In the genomic region with DNA sequence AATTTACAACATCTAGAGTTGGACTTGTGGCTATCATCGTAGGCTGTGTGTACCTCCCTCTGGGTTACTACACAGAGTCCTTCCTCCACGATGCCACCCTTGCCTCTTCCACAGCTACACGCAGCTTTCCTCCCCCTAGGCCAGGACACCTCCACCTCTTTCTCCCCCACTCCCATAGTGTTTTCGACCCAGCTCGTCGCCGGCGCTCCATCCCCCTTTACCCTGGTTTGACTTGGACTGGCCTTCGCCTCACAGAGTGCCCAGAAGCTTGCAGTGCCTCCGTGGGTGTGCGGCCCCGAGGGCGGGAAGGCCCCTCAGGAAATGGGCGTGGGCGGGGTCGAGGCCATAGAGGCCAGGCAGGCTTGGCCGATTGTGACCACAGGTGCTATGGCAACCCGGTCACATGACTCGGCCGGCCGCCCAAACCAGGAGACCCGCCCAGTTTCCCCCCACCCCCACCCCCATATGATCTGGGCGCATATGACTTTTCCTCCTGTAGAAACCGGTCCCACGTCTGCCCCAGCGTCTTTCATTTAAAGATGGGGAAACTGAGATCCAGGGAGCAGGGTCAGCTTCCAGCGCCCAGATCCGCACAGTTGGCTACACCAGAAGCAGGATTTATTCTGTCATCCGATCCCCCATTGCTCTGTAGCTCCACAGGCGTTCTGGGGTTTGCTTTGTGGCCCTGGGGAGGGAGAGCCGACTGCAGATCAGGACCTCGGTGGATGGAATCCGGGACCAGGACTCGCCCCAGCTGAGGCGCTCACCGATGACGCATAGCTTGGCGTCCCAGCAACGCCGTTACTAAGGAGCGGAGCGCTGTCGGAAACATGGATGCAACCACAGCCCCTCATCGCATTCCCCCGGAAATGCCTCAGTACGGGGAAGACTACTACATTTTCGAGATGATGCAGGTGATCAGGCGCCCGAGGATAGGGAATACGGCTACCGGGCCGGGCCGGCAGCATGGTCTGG, we compare ENCODE assay signal across 8 mouse cellular contexts. TPM values are rescaled to one million over a fixed set of nuclear protein-coding genes. Genes with fewer than 3 reads are reported as not detected.
DNase-seq lines count a peak whose midpoint lies in the region; ATAC-seq and TF ChIP-seq lines count a peak whose summit lies in the region.

A gene (minus strand): TSS at position 367 of the 975 bp plus-strand sequence.
A gene (plus strand): TSS at position 804 of the 975 bp plus-strand sequence.

- TF ChIP-seq RAD21 in MEL (IDR thresholded peaks at IDR 0.05; ENCODE audit: low read depth, low read length) = no peak

- H3K36me3 ChIP-seq in MEL (ENCODE audit: control insufficient read depth in 1 of 2, insufficient read depth in 2 of 2, low read length in 2 of 2) = peaks cover 0 to 26% of the 10 kb centered on the region in 2 experiments; a peak in 2 of 4 replicates
- no peaks in the 10 kb centered on the region for H3K36me3 ChIP-seq in hindbrain, embryonic 11.5 days (ENCODE audit: control insufficient read depth, insufficient read depth, low read length)

- H3K27ac ChIP-seq in MEL (ENCODE audit: control insufficient read depth, low read depth, low read length) = peak within 1 kb of the TSS; percentile 75
- no peak within 1 kb of the TSS for H3K27ac ChIP-seq in cerebellum, adult 2 months (ENCODE audit: insufficient read depth, low read length)
- H3K27ac ChIP-seq in hindbrain, embryonic 11.5 days (ENCODE audit: low read depth, low read length) = 0 out of 2 replicates have a peak within 1 kb of the TSS, but pooled peaks have one; percentile 17

- no peaks in the 10 kb centered on the region for H3K27me3 ChIP-seq in MEL (ENCODE audit: control insufficient read depth in 1 of 2, insufficient read depth in 2 of 2, low read length in 2 of 2)
- H3K27me3 ChIP-seq in cerebellum, adult 2 months (ENCODE audit: control insufficient read depth, insufficient read depth, low read length) = no peaks in the 10 kb centered on the region
- no peaks in the 10 kb centered on the region for H3K27me3 ChIP-seq in hindbrain, embryonic 11.5 days (ENCODE audit: control insufficient read depth, insufficient read depth, low read length)

- H3K4me3 ChIP-seq in MEL (ENCODE audit: control insufficient read depth in 1 of 2, insufficient read depth in 1 of 2, low read depth in 2 of 2, low read length in 2 of 2) = peak within 1 kb of the TSS; percentile 63 to 98
- peak within 1 kb of the TSS; percentile 80 for H3K4me3 ChIP-seq in cerebellum, adult 2 months (replicated peaks; ENCODE audit: insufficient read depth, low read depth, low read length)
- H3K4me3 ChIP-seq in hindbrain, embryonic 11.5 days (ENCODE audit: low read depth, low read length) = peak within 1 kb of the TSS; percentile 69

- DNase-seq in MEL (ENCODE audit: low read depth, low spot score) = peak; percentile 77
- peak; percentile 74 to 80 for DNase-seq in cerebellum, adult 2 months
- DNase-seq in frontal cortex, adult 2 months (ENCODE audit: extremely low spot score in 1 of 2, low spot score in 1 of 2) = peak; percentile 57 to 90
- DNase-seq in hindbrain, embryonic 11.5 days (ENCODE audit: low spot score) = peak; percentile 90
- peak; percentile 81 to 84 for DNase-seq in layer of hippocampus, postnatal 14 days (ENCODE audit: low spot score in 2 of 2)
- peak; percentile 92 for DNase-seq in lung, postnatal 10 days
- DNase-seq in ovary, postnatal 36 days (ENCODE audit: low spot score) = peak; percentile 79
- peak; percentile 21 to 29 for DNase-seq in thymus, postnatal 36 days

- ATAC-seq in hindbrain, embryonic 11.5 days (ENCODE audit: low FRiP score) = peak; percentile 82

- H3K9ac ChIP-seq in MEL (ENCODE audit: control insufficient read depth, low read depth, low read length, poor library complexity, severe bottlenecking) = peak within 1 kb of the TSS; percentile 55
- peak within 1 kb of the TSS; percentile 61; the same call in 1 of the 2 replicates for H3K9ac ChIP-seq in hindbrain, embryonic 11.5 days (ENCODE audit: low read depth, low read length)

- no peak for TF ChIP-seq CTCF in MEL (IDR thresholded peaks at IDR 0.05 in 2 of 3, conservative IDR thresholded peaks at IDR 0.05 in 1 of 3; ENCODE audit: control insufficient read depth in 1 of 3, insufficient read depth in 1 of 3, low read depth in 2 of 3, low read length in 3 of 3, poor library complexity in 1 of 3, severe bottlenecking in 1 of 3)
- no peak for TF ChIP-seq CTCF in cerebellum, adult 2 months (IDR thresholded peaks at IDR 0.05; ENCODE audit: borderline replicate concordance, insufficient read depth, low read depth, low read length)

- TF ChIP-seq EP300 in MEL (IDR thresholded peaks at IDR 0.05; ENCODE audit: low read depth in 1 of 2, low read length in 2 of 2) = no peak

- 0 out of 2 replicates have a peak, but pooled peaks cover 1% of the 10 kb centered on the region for H3K79me2 ChIP-seq in MEL (ENCODE audit: control insufficient read depth, insufficient read depth, low read length, poor library complexity)

- peak within 1 kb of the TSS; percentile 81 for H3K4me2 ChIP-seq in hindbrain, embryonic 11.5 days (replicated peaks; ENCODE audit: low read depth, low read length)

- TF ChIP-seq POLR2A in MEL (IDR thresholded peaks at IDR 0.05; ENCODE audit: control insufficient read depth in 1 of 2, insufficient read depth in 1 of 2, low read depth in 1 of 2, low read length in 2 of 2, poor library complexity in 1 of 2) = 0 out of 4 replicates have a peak, but pooled peaks of 1 of the 2 experiments have one; percentile 27
- TF ChIP-seq POLR2A in cerebellum, adult 2 months (IDR thresholded peaks at IDR 0.05; ENCODE audit: borderline replicate concordance, insufficient read depth, low read length) = peak; percentile 20; the same call in 1 of the 2 replicates

- H3K4me1 ChIP-seq in MEL (ENCODE audit: control insufficient read depth in 1 of 2, insufficient read depth in 2 of 2, low read length in 2 of 2) = peaks cover 14 to 43% of the 10 kb centered on the region in 2 experiments
- no peaks in the 10 kb centered on the region for H3K4me1 ChIP-seq in cerebellum, adult 2 months (ENCODE audit: control insufficient read depth, insufficient read depth, low read length)
- H3K4me1 ChIP-seq in hindbrain, embryonic 11.5 days (replicated peaks; ENCODE audit: control insufficient read depth, insufficient read depth, low read length) = no peaks in the 10 kb centered on the region

- under 1% methylated on average over 53 of the region's 53 CpGs for WGBS in cerebellum, adult 2 months
- WGBS in hindbrain, embryonic 11.5 days = 1% methylated on average over 53 of the region's 53 CpGs

- no peaks in the 10 kb centered on the region for H3K9me3 ChIP-seq in MEL (replicated peaks; ENCODE audit: insufficient read depth, low read length)
- no peaks in the 10 kb centered on the region for H3K9me3 ChIP-seq in hindbrain, embryonic 11.5 days (ENCODE audit: control insufficient read depth, low read length)

TF ChIP-seq in MEL, 35 proteins besides CTCF, POLR2A, EP300 and RAD21:
- TF ChIP-seq E2F4 (IDR thresholded peaks at IDR 0.05; ENCODE audit: borderline replicate concordance, low read depth, low read length) (no peak), SIN3A (IDR thresholded peaks at IDR 0.05; ENCODE audit: low read length) (peak; percentile 99), HCFC1 (IDR thresholded peaks at IDR 0.05; ENCODE audit: low read depth, low read length) (peak; percentile 78), BHLHE40 (IDR thresholded peaks at IDR 0.05; ENCODE audit: borderline replicate concordance, low read depth, low read length) (no peak), MYB (IDR thresholded peaks at IDR 0.05; ENCODE audit: low read depth, low read length) (no peak), ETS1 (IDR thresholded peaks at IDR 0.05; ENCODE audit: low read depth, low read length) (no peak), SMC3 (IDR thresholded peaks at IDR 0.05; ENCODE audit: low read depth, low read length) (no peak), MAX (IDR thresholded peaks at IDR 0.05; ENCODE audit: low read length) (0 out of 2 replicates have a peak, but pooled peaks have one; percentile 16), MEF2A (IDR thresholded peaks at IDR 0.05; ENCODE audit: extremely low read depth, insufficient replicate concordance, low read depth, low read length, poor library complexity, severe bottlenecking) (no peak), MXI1 (IDR thresholded peaks at IDR 0.05; ENCODE audit: low read depth, low read length) (peak; percentile 85), USF1 (IDR thresholded peaks at IDR 0.05; ENCODE audit: low read depth, low read length) (peak; percentile 91), MYC (IDR thresholded peaks at IDR 0.05; ENCODE audit: low read depth, low read length) (no peak), TCF12 (IDR thresholded peaks at IDR 0.05; ENCODE audit: low read depth, low read length) (no peak), ZC3H11A (IDR thresholded peaks at IDR 0.05; ENCODE audit: low read depth, low read length) (no peak), KAT2A (conservative IDR thresholded peaks at IDR 0.05; ENCODE audit: low read depth, low read length) (no peak), ELF1 (IDR thresholded peaks at IDR 0.05; ENCODE audit: low read depth, low read length) (0 out of 2 replicates have a peak, but pooled peaks have one; percentile 7), POLR2AphosphoS2 (IDR thresholded peaks at IDR 0.05; ENCODE audit: low read length) (no peak), MAZ (IDR thresholded peaks at IDR 0.05; ENCODE audit: low read depth, low read length) (no peak), NELFE (IDR thresholded peaks at IDR 0.05; ENCODE audit: low read depth, low read length) (no peak), USF2 (IDR thresholded peaks at IDR 0.05; ENCODE audit: borderline replicate concordance in 1 of 2, insufficient read depth in 1 of 2, low read depth in 1 of 2, low read length in 2 of 2) (no peak)

RNA-seq across cellular contexts. Expression of the first gene that starts in this region (rescaled TPM):
- total RNA-seq in MEL (2012; rRNA removed) = 0.36 and 0.92 TPM in 2 replicates
- polyA plus RNA-seq in MEL (2012; ENCODE audit: insufficient read depth in 1 of 2, insufficient read length in 2 of 2, low read depth in 1 of 2, low replicate concordance in 2 of 2, missing spikeins in 1 of 2) = 1 to 10 TPM in 1 of 2 experiments, not detected in 1; 5.4 TPM
- polyA plus RNA-seq in cerebellum, adult 2 months (2012; rRNA removed) = 0.61 and 1.5 TPM in 2 replicates
- 0.36 and 0.57 TPM in 2 replicates for polyA plus RNA-seq in frontal cortex, adult 2 months (2012; rRNA removed)
- 3.3 and 5.3 TPM in 2 replicates for polyA plus RNA-seq in hindbrain, embryonic 11.5 days (2014; fragmentation: Nextera tagmentation; extraction: Ambion mirVana)
- 1 to 10 TPM in 1 of 2 experiments, not detected in 1; 2.0 TPM for total RNA-seq in layer of hippocampus, postnatal 14 days (2021)

RNA-seq across cellular contexts. Expression of the second gene that starts in this region (rescaled TPM):
- 0.49 and 1.5 TPM in 2 replicates for total RNA-seq in MEL (2012; rRNA removed)
- polyA plus RNA-seq in MEL (2012; ENCODE audit: insufficient read depth in 1 of 2, insufficient read length in 2 of 2, low read depth in 1 of 2, low replicate concordance in 2 of 2, missing spikeins in 1 of 2) = 1 to 10 TPM in 1 of 2 experiments, not detected in 1; 2.6 TPM
- 0.70 and 0.98 TPM in 2 replicates for polyA plus RNA-seq in cerebellum, adult 2 months (2012; rRNA removed)
- polyA plus RNA-seq in frontal cortex, adult 2 months (2012; rRNA removed) = 1.8 and 1.9 TPM in 2 replicates
- 1.3 and 1.5 TPM in 2 replicates for polyA plus RNA-seq in hindbrain, embryonic 11.5 days (2014; fragmentation: Nextera tagmentation; extraction: Ambion mirVana)
- total RNA-seq in layer of hippocampus, postnatal 14 days (2021) = 1 to 10 TPM in 1 of 2 experiments, under 1 TPM in 1; 0.67 to 1.5 TPM

Comparison
In these comparisons a context has a peak if more than half of its experiments do, and no peak if none do; other contexts are left out.
1. DNase-seq: peak in every context shown above with its lines; median percentile 92 in lung, postnatal 10 days; 90 in hindbrain, embryonic 11.5 days; 82 in layer of hippocampus, postnatal 14 days; 79 in ovary, postnatal 36 days; 77 in MEL; 77 in cerebellum, adult 2 months; 74 in frontal cortex, adult 2 months; 25 in thymus, postnatal 36 days.